ENCODE assay signal across 8 mouse cellular contexts in the genomic region with DNA sequence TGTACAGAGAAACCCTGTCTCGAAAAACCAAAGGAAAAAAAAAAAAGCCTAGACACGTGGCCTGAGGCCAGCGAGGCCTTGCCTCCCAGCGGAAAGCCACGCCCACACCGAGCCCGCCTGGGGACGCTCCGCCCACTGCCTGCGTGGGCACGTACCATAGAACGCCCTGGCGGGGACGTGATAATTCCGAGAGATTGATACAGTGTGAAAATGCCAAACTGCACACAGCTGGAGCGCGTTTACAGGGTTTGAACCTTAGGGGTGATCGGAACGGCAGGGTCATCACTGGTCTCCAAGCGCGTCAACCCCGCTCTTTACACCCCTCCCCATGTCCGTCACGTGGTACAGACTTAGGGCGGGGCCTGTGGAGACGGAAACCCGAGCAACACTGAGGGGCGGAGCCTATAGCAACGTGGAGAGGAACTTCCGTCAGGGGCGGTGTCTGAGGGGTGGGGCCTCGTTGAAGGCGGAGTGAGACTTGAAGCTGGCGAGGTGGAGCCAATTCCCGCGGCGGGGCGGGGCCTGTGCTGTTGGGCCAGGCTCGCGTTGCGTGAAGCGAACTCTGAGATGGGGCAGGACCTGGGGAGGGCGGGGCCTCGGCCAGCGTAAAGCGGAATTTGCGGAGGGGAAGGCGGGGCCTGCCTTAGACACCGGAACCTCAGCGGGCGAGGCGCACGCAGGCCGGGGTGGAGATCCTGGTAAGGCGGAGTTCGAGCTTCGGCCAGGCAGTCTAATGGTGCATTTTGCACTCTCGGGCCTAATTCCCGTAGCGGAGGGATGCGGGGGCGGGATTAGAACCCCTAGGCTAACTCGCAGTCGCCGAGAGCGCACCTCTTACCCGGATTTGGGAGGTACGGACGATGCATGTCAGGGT. TPM values are rescaled to one million over a fixed set of nuclear protein-coding genes. Genes with fewer than 3 reads are reported as not detected.
DNase-seq lines count a peak whose midpoint lies in the region; ATAC-seq lines count a peak whose summit lies in the region.

A gene (plus strand): TSS at position 634 of the 874 bp plus-strand sequence.

- H3K9ac ChIP-seq in hindbrain, embryonic 14.5 days, result peak within 1 kb of the TSS; percentile 89

- H3K4me1 ChIP-seq in hindbrain, embryonic 14.5 days (replicated peaks; ENCODE audit: control insufficient read depth, insufficient read depth, low read length), result peaks cover 33% of the 10 kb centered on the region

- DNase-seq in R1 (ENCODE audit: low read depth, low spot score), result peak; percentile 99
- DNase-seq in cerebellum, postnatal 25 days, result peak; percentile 100
- peak; percentile 97 to 99 for DNase-seq in frontal cortex, postnatal 25 days (ENCODE audit: low spot score in 2 of 2)
- peak; percentile 99 for DNase-seq in hindbrain, embryonic 14.5 days (ENCODE audit: low spot score)
- peak; percentile 100 for DNase-seq in layer of hippocampus, postnatal 36 days
- DNase-seq in lung, postnatal 36 days, result peak; percentile 100
- peak; percentile 100 for DNase-seq in retina, postnatal 1 day
- peak; percentile 99 to 100 for DNase-seq in urinary bladder, adult 18-20 months (ENCODE audit: low spot score in 2 of 2)

- H3K9me3 ChIP-seq in hindbrain, embryonic 14.5 days (ENCODE audit: control insufficient read depth, low read length), result no peaks in the 10 kb centered on the region

- H3K4me3 ChIP-seq in hindbrain, embryonic 14.5 days (replicated peaks; ENCODE audit: low read length), result peak within 1 kb of the TSS; percentile 76

- peak within 1 kb of the TSS; percentile 86 for H3K4me2 ChIP-seq in hindbrain, embryonic 14.5 days (replicated peaks)

- under 1% methylated on average over 69 of the region's 69 CpGs for WGBS in hindbrain, embryonic 14.5 days

- H3K27ac ChIP-seq in hindbrain, embryonic 14.5 days, result peak within 1 kb of the TSS; percentile 89

- ATAC-seq in hindbrain, embryonic 14.5 days (ENCODE audit: low FRiP score), result peak; percentile 94

- no peaks in the 10 kb centered on the region for H3K27me3 ChIP-seq in hindbrain, embryonic 14.5 days (ENCODE audit: control insufficient read depth, insufficient read depth, low read length)

- peaks cover 8% of the 10 kb centered on the region for H3K36me3 ChIP-seq in hindbrain, embryonic 14.5 days (replicated peaks; ENCODE audit: control insufficient read depth, insufficient read depth)

RNA-seq across cellular contexts. Expression of the gene that starts here (rescaled TPM):
- 19.1 and 19.8 TPM in 2 replicates for polyA plus RNA-seq in hindbrain, embryonic 14.5 days (2014; fragmentation: Nextera tagmentation; extraction: Ambion mirVana)
- total RNA-seq in layer of hippocampus, postnatal 36 days (2021), result 10 to 100 TPM; 19.5 to 21.0 TPM

Comparison
In these comparisons a context has a peak if more than half of its experiments do, and no peak if none do; other contexts are left out.
1. Peak in every context shown above with its lines: DNase-seq, ATAC-seq, H3K4me3 ChIP-seq and H3K27ac ChIP-seq.